Mouse (Mus musculus) lung, postnatal 0 days (tissue): ENCODE measurements around the gene Pygb. TPM values are rescaled to one million over a fixed set of nuclear protein-coding genes. Genes with fewer than 3 reads are reported as not detected.
A peak's percentile ranks its signal among the peaks of the same experiment; 100 is the strongest.

ENCODE experiments used
- ATAC-seq: fragments of 200-750 bp; cut with Nextera tagmentation; 2 replicates; pipeline ENCODE4 v1.8.0; 2017; ENCODE audit warnings: moderate library complexity
- DNase-seq: peaks from one replicate; pipeline ENCODE4 v3.0.0-alpha.2; 2016; ENCODE audit warnings: low spot score
- H3K27ac ChIP-seq: fragments of 300-500 bp; sonication (generic); 2 replicates; pipeline ENCODE4 v1.5.1; 2014; ENCODE audit warnings: antibody characterized with exemption, mild to moderate bottlenecking, low read length, mixed read lengths
- H3K27me3 ChIP-seq: fragments of 300-500 bp; sonication (generic); replicated peaks from 2 replicates; pipeline ENCODE4 v1.6.1; 2014; ENCODE audit warnings: low read length, mixed read lengths; ENCODE audit not compliant: insufficient read depth
- H3K36me3 ChIP-seq: fragments of 300-500 bp; sonication (generic); 2 replicates; pipeline ENCODE4 v1.6.1; 2014; ENCODE audit warnings: low read length, mixed read lengths; ENCODE audit not compliant: insufficient read depth
- H3K4me1 ChIP-seq: fragments of 300-500 bp; sonication (generic); 2 replicates; pipeline ENCODE4 v1.6.1; 2014; ENCODE audit warnings: antibody characterized with exemption, low read depth, low read length, mixed read lengths; ENCODE audit not compliant: insufficient read depth
- H3K4me2 ChIP-seq: fragments of 300-500 bp; sonication (generic); replicated peaks from 2 replicates; pipeline ENCODE4 v1.6.1; 2014; ENCODE audit warnings: low read depth, mild to moderate bottlenecking, low read length, moderate library complexity, mixed read lengths
- H3K4me3 ChIP-seq: fragments of 300-500 bp; sonication (generic); 2 replicates; pipeline ENCODE4 v1.5.1; 2014; ENCODE audit warnings: low read depth, low read length
- H3K9ac ChIP-seq: fragments of 300-500 bp; sonication (generic); replicated peaks from 2 replicates; pipeline ENCODE4 v1.6.1; 2014; ENCODE audit warnings: low read depth, mild to moderate bottlenecking
- H3K9me3 ChIP-seq: fragments of 300-500 bp; sonication (generic); 2 replicates; pipeline ENCODE4 v1.6.1; 2016; ENCODE audit warnings: low read length, mixed read lengths
- CTCF ChIP-seq: IDR thresholded peaks from 2 replicates; pipeline ENCODE4 v1.5.1; 2016; ENCODE audit warnings: antibody characterized with exemption, mild to moderate bottlenecking
- EP300 ChIP-seq: IDR thresholded peaks from 2 replicates; pipeline ENCODE4 v1.6.1; 2016; ENCODE audit warnings: antibody characterized with exemption, mild to moderate bottlenecking, control low read depth
- WGBS: fragments of 180-500 bp; shearing (Covaris S2); extraction: QIAGEN DNeasy Blood & Tissue Kit; methylation state at CpG from one replicate; pipeline ENCODE4 v1.1.7; 2014; 5-methylcytosine and 5-hydroxymethylcytosine counted together
- polyA plus RNA-seq: library from polyadenylated mRNA; unstranded; fragments of >200 nt; fragmentation: Nextera tagmentation; extraction: Ambion mirVana; gene quantifications from 2 replicates; pipeline ENCODE4 v1.2.1, GENCODE M21; 2015

Gene Pygb
- polyA plus RNA-seq, 1 experiment from 2014 or later: 43.5 TPM

DNA sequence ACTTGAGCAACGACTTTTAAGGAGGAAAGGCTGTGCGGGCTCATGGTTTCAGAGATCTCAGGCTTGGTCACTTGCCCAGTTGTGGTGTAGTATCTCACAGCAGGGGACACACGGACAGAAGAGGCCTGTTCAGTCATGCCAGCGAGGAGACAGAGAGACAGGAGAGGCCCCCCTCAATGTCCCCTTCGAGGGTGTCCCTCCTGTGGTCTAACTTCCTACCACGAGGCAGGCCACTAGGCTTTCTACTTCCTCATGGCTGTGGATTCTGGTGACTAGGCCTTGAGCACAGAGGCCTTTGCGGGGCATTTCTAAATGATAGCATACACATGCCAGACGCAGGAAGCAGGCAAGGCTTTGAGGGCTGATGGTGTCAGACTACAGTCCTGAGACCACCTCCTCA lies 36.5 kb downstream of the Pygb start:
- WGBS: 76% methylated on average over 8 of the region's 8 CpGs
- no peak for ATAC-seq
- peaks cover 47% of the 10 kb centered on the region for H3K36me3 ChIP-seq

DNA sequence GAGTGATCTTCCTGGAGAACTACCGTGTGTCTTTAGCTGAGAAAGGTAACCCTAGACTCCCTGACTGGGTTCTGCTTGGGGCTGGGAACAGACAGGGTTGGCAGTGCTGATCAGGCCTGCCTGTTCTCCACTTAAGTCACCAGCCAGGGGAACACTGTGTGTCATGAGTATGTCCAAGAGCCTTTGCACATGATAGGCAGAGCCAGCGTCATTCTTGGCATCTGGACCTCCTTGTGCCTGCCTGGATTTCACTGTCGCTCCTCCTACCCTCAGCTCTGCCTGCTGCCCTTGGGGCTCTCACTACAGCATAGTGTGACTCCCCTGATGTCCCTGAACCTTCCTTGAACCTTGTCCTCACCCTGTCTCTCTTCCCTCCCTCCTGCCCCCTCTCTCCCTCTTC lies 39.9 kb downstream of the Pygb start:
- Histone ChIP-seq H3K27me3 (no peaks in the 10 kb centered on the region), H3K9ac (no peak overlapping the region), H3K9me3 (no peaks in the 10 kb centered on the region), H3K4me3 (no peak overlapping the region), H3K4me1 (no peaks in the 10 kb centered on the region), H3K4me2 (no peak overlapping the region), H3K36me3 (peaks cover 56% of the 10 kb centered on the region), H3K27ac (no peak overlapping the region)
- DNase-seq: no peak
- no peak for ATAC-seq
- TF ChIP-seq CTCF: no peak
- TF ChIP-seq EP300: no peak
- WGBS: 85% methylated on average over 3 of the region's 3 CpGs

More for the DNA sequence above, 36.5 kb downstream of the Pygb start:
- Histone ChIP-seq H3K9ac (no peak overlapping the region), H3K4me3 (no peak overlapping the region), H3K9me3 (no peaks in the 10 kb centered on the region), H3K4me2 (no peak overlapping the region), H3K27ac (no peak overlapping the region), H3K4me1 (no peaks in the 10 kb centered on the region), H3K27me3 (no peaks in the 10 kb centered on the region)
- no peak for DNase-seq
- TF ChIP-seq EP300 (no peak), CTCF (no peak)

GRCm38 (mm10) chr2:150828164-150828563 lies 41.6 kb downstream of the Pygb start:
- no peak overlapping the region for H3K27ac ChIP-seq
- H3K36me3 ChIP-seq: peaks cover 61% of the 10 kb centered on the region
- no peaks in the 10 kb centered on the region for H3K9me3 ChIP-seq
- H3K4me2 ChIP-seq: no peak overlapping the region
- ATAC-seq: no peak
- H3K27me3 ChIP-seq: no peaks in the 10 kb centered on the region
- no peak for DNase-seq
- TF ChIP-seq EP300 (no peak), CTCF (peak; percentile 39)
- 92% methylated on average over 3 of the region's 3 CpGs for WGBS
- no peaks in the 10 kb centered on the region for H3K4me1 ChIP-seq
- H3K4me3 ChIP-seq: no peak overlapping the region
- H3K9ac ChIP-seq: no peak overlapping the region

- H3K9ac ChIP-seq: no peak overlapping the region
- H3K9me3 ChIP-seq: no peaks in the 10 kb centered on the region
- no peaks in the 10 kb centered on the region for H3K4me1 ChIP-seq
- ATAC-seq (no peak), DNase-seq (no peak)
- TF ChIP-seq CTCF (no peak), EP300 (no peak)
- 78% methylated on average over 4 of the region's 4 CpGs for WGBS
- H3K36me3 ChIP-seq: peaks cover 58% of the 10 kb centered on the region
- no peak overlapping the region for H3K4me3 ChIP-seq
- H3K27ac ChIP-seq: no peak overlapping the region
- no peaks in the 10 kb centered on the region for H3K27me3 ChIP-seq
- H3K4me2 ChIP-seq: no peak overlapping the region
These were observed 42.1 kb downstream of the Pygb start for GRCm38 (mm10) chr2:150828654-150829053.

DNA sequence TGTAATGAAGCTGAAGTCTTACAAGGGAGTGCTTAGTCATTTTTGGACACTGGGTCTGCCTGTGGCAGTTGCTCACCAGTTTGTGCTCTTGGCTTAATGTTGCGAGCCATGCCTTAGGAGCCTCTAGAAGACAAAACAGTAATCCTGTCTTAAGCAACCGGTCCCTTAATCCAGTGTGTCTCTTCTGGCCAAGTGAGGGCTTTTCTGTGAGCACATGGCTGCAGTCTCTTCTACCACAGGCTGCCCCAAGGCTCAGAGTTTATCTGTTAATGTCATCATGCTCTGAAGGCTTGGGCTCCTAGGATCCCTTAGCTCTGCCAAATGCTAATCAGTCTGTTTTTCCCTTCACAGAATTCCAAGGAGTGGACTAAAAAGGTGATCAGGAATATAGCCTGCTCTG lies 43.5 kb downstream of the Pygb start:
- no peak for TF ChIP-seq CTCF
- H3K4me3 ChIP-seq: no peak overlapping the region
- ATAC-seq: no peak
- 92% methylated on average over 2 of the region's 2 CpGs for WGBS
- no peak overlapping the region for H3K4me2 ChIP-seq
- no peak overlapping the region for H3K9ac ChIP-seq
- H3K27me3 ChIP-seq: no peaks in the 10 kb centered on the region
- DNase-seq: no peak
- H3K36me3 ChIP-seq: peaks cover 49% of the 10 kb centered on the region
- no peaks in the 10 kb centered on the region for H3K4me1 ChIP-seq
- H3K27ac ChIP-seq: no peak overlapping the region
- H3K9me3 ChIP-seq: no peaks in the 10 kb centered on the region

DNA sequence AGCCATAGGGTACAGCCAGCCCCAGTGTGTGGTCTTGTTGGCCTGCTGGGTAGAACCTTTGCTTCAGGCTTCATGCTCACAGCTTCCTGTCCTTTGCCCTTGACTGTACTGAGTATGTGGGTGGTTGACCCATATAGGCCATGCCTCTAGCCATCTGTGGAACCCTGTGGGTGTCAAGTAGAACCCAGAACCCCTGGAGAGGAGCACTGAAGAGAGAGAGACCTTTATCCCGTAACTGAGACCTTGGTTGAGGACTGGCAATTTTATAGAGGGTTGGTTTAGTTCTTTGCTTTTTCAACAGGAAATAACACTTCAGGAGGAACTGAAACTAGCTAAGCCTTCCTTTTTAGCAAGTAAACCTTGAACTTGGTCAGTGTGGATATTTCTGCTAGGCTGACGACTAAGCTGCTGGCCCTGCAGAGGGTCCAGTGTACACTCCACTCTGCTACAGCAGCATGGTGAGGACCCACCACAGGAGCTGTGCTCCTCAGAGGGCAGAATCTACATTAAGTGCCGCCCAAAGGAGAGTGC lies 44.4 kb downstream of the Pygb start:
- peaks cover 46% of the 10 kb centered on the region for H3K36me3 ChIP-seq
- no peak overlapping the region for H3K9ac ChIP-seq
- no peaks in the 10 kb centered on the region for H3K9me3 ChIP-seq
- H3K27ac ChIP-seq: no peak overlapping the region
- WGBS: 72% methylated on average over 3 of the region's 3 CpGs
- TF ChIP-seq CTCF (no peak), EP300 (no peak)
- no peaks in the 10 kb centered on the region for H3K27me3 ChIP-seq
- H3K4me1 ChIP-seq: no peaks in the 10 kb centered on the region
- no peak overlapping the region for H3K4me3 ChIP-seq
- DNase-seq (no peak), ATAC-seq (no peak)
- H3K4me2 ChIP-seq: no peak overlapping the region

GRCm38 (mm10) chr2:150832029-150832428 lies 45.5 kb downstream of the Pygb start:
- Histone ChIP-seq H3K27ac (no peak overlapping the region), H3K9me3 (no peaks in the 10 kb centered on the region), H3K27me3 (no peaks in the 10 kb centered on the region), H3K4me2 (no peak overlapping the region), H3K4me1 (no peaks in the 10 kb centered on the region), H3K36me3 (peaks cover 41% of the 10 kb centered on the region), H3K9ac (no peak overlapping the region), H3K4me3 (no peak overlapping the region)
- ATAC-seq (no peak), DNase-seq (no peak)
- TF ChIP-seq EP300 (no peak), CTCF (no peak)
- WGBS: 94% methylated on average over 7 of the region's 7 CpGs
